Mouse (Mus musculus) lung, embryonic 15.5 days (tissue): ENCODE results near the gene Btf3l4. TPM values are rescaled to one million over a fixed set of nuclear protein-coding genes. Genes with fewer than 3 reads are reported as not detected.

Source experiments
- ATAC-seq: fragments of 200-750 bp; cut with Nextera tagmentation; 2 replicates; pipeline ENCODE4 v1.8.0; 2017; ENCODE audit warnings: moderate number of reproducible peaks, borderline replicate concordance; ENCODE audit not compliant: low FRiP score, low TSS enrichment; ENCODE audit errors: extremely low read depth
- H3K27ac ChIP-seq: fragments of 300-500 bp; sonication (generic); 2 replicates; pipeline ENCODE4 v1.5.1; 2015; ENCODE audit warnings: moderate library complexity, mild to moderate bottlenecking, inconsistent platforms
- H3K27me3 ChIP-seq: fragments of 300-500 bp; sonication (generic); 2 replicates; pipeline ENCODE4 v1.6.1; 2015; ENCODE audit warnings: inconsistent platforms
- H3K36me3 ChIP-seq: fragments of 300-500 bp; sonication (generic); 2 replicates; pipeline ENCODE4 v1.6.1; 2015; ENCODE audit warnings: inconsistent platforms
- H3K4me1 ChIP-seq: fragments of 300-500 bp; sonication (generic); 2 replicates; pipeline ENCODE4 v1.6.1; 2015; ENCODE audit warnings: inconsistent platforms
- H3K4me2 ChIP-seq: fragments of 300-500 bp; sonication (generic); 2 replicates; pipeline ENCODE4 v1.6.1; 2015; ENCODE audit warnings: inconsistent platforms, mild to moderate bottlenecking, moderate library complexity
- H3K4me3 ChIP-seq: fragments of 300-500 bp; sonication (generic); 2 replicates; pipeline ENCODE4 v1.5.1; 2015; ENCODE audit warnings: mild to moderate bottlenecking, inconsistent platforms
- H3K9ac ChIP-seq: fragments of 300-500 bp; sonication (generic); 2 replicates; pipeline ENCODE4 v1.6.1; 2015; ENCODE audit warnings: inconsistent platforms
- H3K9me3 ChIP-seq: fragments of 300-500 bp; sonication (generic); 2 replicates; pipeline ENCODE4 v1.6.1; 2016; ENCODE audit warnings: inconsistent platforms
- WGBS: fragments of 180-500 bp; shearing (Covaris S2); methylation state at CpG from one replicate; pipeline ENCODE4 v1.1.7; 2015; 5-methylcytosine and 5-hydroxymethylcytosine counted together
- polyA plus RNA-seq: library from polyadenylated mRNA; unstranded; fragments of >200 nt; fragmentation: Nextera tagmentation; extraction: Ambion mirVana; gene quantifications from 2 replicates; pipeline ENCODE4 v1.2.1, GENCODE M21; 2015

Gene Btf3l4
- polyA plus RNA-seq, 1 experiment from 2014 or later: 142 TPM

GRCm38 (mm10) chr4:108803535-108803934 is 29.9 kb downstream of the Btf3l4 start:
- Histone ChIP-seq H3K4me2 (no peak overlapping the region), H3K36me3 (no peaks in the 10 kb centered on the region), H3K9me3 (no peaks in the 10 kb centered on the region), H3K27ac (no peak overlapping the region), H3K4me1 (no peaks in the 10 kb centered on the region), H3K4me3 (no peak overlapping the region), H3K27me3 (no peaks in the 10 kb centered on the region), H3K9ac (no peak overlapping the region)
- no peak for ATAC-seq
- WGBS: 81% methylated on average over 2 of the region's 2 CpGs

DNA sequence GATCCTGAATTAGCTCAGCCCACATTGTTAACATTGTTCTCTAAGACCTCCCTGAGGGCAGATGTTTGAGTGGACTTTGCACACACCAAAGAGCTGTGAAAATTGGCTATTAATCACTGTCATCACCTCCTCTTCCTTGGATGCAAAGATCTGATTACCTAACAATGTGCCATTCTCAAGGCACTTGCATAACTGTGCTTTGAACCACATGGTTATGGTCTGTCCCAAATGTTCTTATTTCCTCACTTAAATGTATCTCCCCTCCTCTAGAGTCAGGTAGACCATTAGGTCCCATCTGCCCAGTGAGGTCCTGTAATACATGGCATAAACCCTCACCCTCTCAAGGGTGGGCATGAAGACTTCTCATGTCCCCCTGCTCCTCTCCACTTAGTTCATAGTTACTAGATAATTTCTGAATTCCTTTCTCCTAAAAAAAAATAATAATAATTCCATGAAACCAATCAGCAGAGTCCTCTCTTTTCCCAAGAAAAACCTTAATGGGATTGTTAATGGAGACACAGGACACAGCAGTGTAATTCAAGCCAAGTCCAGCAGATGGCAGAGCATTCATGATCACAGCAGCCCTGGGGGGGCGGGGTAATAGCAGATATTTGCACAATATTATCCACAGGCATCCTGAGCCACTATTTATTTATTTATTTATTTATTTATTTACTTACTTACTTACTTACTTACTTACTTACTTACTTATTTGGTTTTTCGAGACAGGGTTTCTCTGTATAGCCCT is 35.2 kb downstream of the Btf3l4 start:
- Histone ChIP-seq H3K4me3 (no peak overlapping the region), H3K4me2 (no peak overlapping the region), H3K36me3 (no peaks in the 10 kb centered on the region), H3K9ac (no peak overlapping the region), H3K9me3 (no peaks in the 10 kb centered on the region), H3K4me1 (peaks cover 4% of the 10 kb centered on the region; the same call in 1 of the 2 replicates), H3K27ac (no peak overlapping the region), H3K27me3 (no peaks in the 10 kb centered on the region)
- no peak for ATAC-seq
- WGBS: 48% methylated on average over 2 of the region's 2 CpGs

- peaks cover 4% of the 10 kb centered on the region; the same call in 1 of the 2 replicates for H3K4me1 ChIP-seq
- H3K27ac ChIP-seq: no peak overlapping the region
- no peak for ATAC-seq
- H3K4me3 ChIP-seq: no peak overlapping the region
- H3K4me2 ChIP-seq: no peak overlapping the region
- H3K9me3 ChIP-seq: no peaks in the 10 kb centered on the region
- WGBS: 29% methylated on average over 4 of the region's 4 CpGs
- no peaks in the 10 kb centered on the region for H3K27me3 ChIP-seq
- no peaks in the 10 kb centered on the region for H3K36me3 ChIP-seq
- H3K9ac ChIP-seq: no peak overlapping the region
Observed at GRCm38 (mm10) chr4:108796701-108797100, 36.7 kb downstream of the Btf3l4 start.

DNA sequence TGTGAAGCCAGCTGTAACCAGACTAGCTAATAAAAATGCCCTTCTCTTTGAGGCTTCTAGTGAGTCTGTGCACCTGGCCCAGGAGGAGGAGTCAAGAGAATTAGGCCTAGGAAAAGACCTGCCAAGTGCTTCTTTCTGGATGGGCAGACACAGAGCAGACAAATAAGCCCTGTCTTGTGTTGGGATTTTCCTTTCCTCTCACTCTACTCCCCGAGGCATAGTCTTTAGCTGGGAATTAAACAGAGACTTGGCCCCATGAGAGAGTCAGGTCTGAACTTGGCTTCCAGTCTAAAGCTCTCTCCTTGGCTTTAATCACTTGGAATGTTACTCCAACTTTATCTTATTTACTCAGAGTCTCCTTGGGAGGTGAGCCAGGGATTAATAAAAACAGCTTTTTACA is 39.5 kb downstream of the Btf3l4 start:
- Histone ChIP-seq H3K4me3 (no peak overlapping the region), H3K4me2 (no peak overlapping the region), H3K4me1 (peaks cover 4% of the 10 kb centered on the region; the same call in 1 of the 2 replicates), H3K9ac (no peak overlapping the region), H3K9me3 (no peaks in the 10 kb centered on the region), H3K27me3 (no peaks in the 10 kb centered on the region), H3K36me3 (no peaks in the 10 kb centered on the region), H3K27ac (no peak overlapping the region)
- 48% methylated on average over 1 of the region's 1 CpGs for WGBS
- no peak for ATAC-seq

GRCm38 (mm10) chr4:108790507-108790906 is 42.9 kb downstream of the Btf3l4 start:
- H3K9ac ChIP-seq: no peak overlapping the region
- H3K27me3 ChIP-seq: no peaks in the 10 kb centered on the region
- no peak overlapping the region for H3K4me2 ChIP-seq
- no peaks in the 10 kb centered on the region for H3K4me1 ChIP-seq
- 63% methylated on average over 1 of the region's 1 CpGs for WGBS
- ATAC-seq: no peak
- H3K36me3 ChIP-seq: no peaks in the 10 kb centered on the region
- H3K9me3 ChIP-seq: no peaks in the 10 kb centered on the region
- no peak overlapping the region for H3K4me3 ChIP-seq
- H3K27ac ChIP-seq: no peak overlapping the region

DNA sequence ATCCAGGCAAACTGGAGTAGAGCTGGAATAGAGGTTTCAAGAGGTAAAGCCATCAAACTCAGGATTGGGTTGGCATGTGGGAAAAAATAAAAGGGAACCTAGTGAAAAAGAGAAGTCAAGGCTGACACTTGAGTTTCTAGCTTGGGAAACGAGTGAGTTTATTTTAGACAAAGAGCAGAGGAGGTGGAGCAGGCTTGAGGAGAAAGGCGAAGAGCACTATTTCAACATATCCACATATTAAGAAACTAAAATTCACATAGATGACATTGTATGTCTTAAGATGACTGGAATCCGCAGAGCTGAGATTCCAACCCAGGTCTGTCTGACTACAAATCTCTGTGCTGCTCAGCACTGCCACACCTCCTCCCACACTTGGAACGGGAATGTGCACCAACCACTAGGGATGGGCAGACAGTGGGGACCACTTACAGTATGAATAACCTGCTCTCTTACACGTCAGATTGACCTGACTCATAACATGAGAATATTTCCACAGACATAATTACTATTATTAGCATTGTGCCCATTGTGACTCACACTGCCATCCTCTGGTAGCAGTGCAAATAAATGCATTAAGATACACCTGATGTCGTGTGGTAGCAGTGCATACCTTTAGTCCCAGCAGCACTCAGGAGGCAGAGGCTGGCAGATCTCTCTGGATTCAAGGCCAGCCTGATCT is 44.0 kb downstream of the Btf3l4 start:
- Histone ChIP-seq H3K4me1 (no peaks in the 10 kb centered on the region), H3K27ac (no peak overlapping the region), H3K27me3 (no peaks in the 10 kb centered on the region), H3K4me3 (no peak overlapping the region), H3K36me3 (no peaks in the 10 kb centered on the region), H3K9ac (no peak overlapping the region), H3K9me3 (no peaks in the 10 kb centered on the region), H3K4me2 (no peak overlapping the region)
- ATAC-seq: no peak
- 73% methylated on average over 6 of the region's 6 CpGs for WGBS

DNA sequence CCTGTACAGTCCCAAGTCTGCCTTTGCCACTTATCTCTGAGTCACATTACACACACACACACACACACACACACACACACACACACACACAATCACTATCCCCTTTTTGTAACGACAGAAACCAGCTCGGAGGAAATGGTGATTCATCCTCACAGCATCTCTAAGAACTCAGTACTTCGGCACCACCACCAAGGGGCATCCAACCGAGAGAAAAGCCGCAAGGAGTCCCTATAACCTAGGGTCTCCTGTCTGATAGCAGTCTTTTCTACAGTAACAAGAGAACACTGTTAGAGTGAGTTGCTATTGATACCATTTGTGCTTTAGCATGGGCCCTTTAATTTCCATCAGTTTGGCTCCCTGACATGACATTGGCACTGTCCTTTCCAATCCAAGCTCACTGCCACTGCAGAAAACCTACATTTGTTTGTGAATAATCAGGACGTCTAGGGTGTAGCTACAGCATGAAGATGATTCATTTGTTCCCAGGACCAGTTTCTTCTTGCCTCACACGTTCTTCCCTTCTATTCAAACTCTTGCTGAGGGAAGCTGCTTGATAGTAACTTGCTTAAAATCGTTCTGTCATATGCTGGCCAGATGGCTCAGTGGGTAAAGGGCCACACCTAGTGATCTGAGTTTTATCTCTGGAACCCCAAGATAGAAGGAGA is 50.9 kb downstream of the Btf3l4 start:
- WGBS: 36% methylated on average over 8 of the region's 8 CpGs

GRCm38 (mm10) chr4:108781596-108781995 is 51.8 kb downstream of the Btf3l4 start:
- Histone ChIP-seq H3K4me3 (no peak overlapping the region), H3K27ac (no peak overlapping the region), H3K9me3 (no peaks in the 10 kb centered on the region), H3K27me3 (no peaks in the 10 kb centered on the region), H3K36me3 (no peaks in the 10 kb centered on the region), H3K4me1 (no peaks in the 10 kb centered on the region), H3K9ac (no peak overlapping the region), H3K4me2 (peak overlapping the region; percentile 74)
- 31% methylated on average over 3 of the region's 3 CpGs for WGBS
- ATAC-seq: no peak

More for the DNA sequence above, 50.9 kb downstream of the Btf3l4 start:
- Histone ChIP-seq H3K4me3 (no peak overlapping the region), H3K27ac (no peak overlapping the region), H3K4me1 (no peaks in the 10 kb centered on the region), H3K9ac (no peak overlapping the region), H3K36me3 (no peaks in the 10 kb centered on the region), H3K4me2 (no peak overlapping the region), H3K9me3 (no peaks in the 10 kb centered on the region), H3K27me3 (no peaks in the 10 kb centered on the region)
- ATAC-seq: no peak

DNA sequence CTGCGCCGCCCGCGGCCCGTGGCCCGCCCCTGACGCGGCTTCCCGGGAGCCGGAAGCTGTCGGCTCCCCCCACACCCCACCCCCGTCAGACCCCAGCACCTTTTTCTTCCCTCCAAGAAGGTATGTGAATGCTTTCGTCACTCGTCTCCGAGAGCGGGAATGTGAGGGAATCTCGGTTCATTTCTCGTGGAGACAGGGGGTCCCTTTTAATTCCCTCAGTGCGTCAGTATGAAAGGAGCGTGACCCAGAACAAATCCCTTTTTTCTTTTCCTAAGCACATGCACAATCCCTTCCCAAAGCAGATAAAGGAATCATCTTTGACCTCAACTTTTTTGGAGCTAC is 52.6 kb downstream of the Btf3l4 start:
- no peaks in the 10 kb centered on the region for H3K27me3 ChIP-seq
- H3K9me3 ChIP-seq: no peaks in the 10 kb centered on the region
- peak overlapping the region; percentile 96 for H3K4me3 ChIP-seq
- no peak; the same call in 1 of the 2 replicates for ATAC-seq
- H3K4me2 ChIP-seq: peak overlapping the region; percentile 74
- no peaks in the 10 kb centered on the region for H3K36me3 ChIP-seq
- under 1% methylated on average over 19 of the region's 20 CpGs for WGBS
- peak overlapping the region; percentile 99 for H3K27ac ChIP-seq
- no peaks in the 10 kb centered on the region for H3K4me1 ChIP-seq
- peak overlapping the region; percentile 99 for H3K9ac ChIP-seq

GRCm38 (mm10) chr4:108780057-108780863 is 53.2 kb downstream of the Btf3l4 start, which contains the start of gene Zfyve9:
Gene Zfyve9, minus strand, starts transcription at chr4:108780798.
- under 1% methylated on average over 98 of the region's 111 CpGs for WGBS

DNA sequence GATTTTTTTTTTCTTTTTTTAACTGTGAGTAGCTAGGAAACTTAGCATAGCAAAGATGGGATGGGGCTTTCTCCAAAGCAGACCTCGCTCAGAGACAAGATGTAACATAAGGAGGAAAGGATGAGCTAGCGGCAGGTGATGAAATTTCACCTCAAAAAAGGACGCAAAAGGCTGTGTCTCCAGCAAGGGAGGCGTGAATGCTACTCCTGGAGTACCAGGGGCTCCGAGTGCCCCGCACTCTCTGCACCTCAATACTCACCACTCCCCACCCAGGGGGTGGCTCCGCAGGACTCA is 53.7 kb downstream of the Btf3l4 start:
- peak overlapping the region; percentile 99 for H3K9ac ChIP-seq
- H3K36me3 ChIP-seq: no peaks in the 10 kb centered on the region
- H3K4me1 ChIP-seq: no peaks in the 10 kb centered on the region
- ATAC-seq: no peak
- H3K9me3 ChIP-seq: no peaks in the 10 kb centered on the region
- H3K4me3 ChIP-seq: peak overlapping the region; percentile 96
- H3K27ac ChIP-seq: peak overlapping the region; percentile 99
- 0% methylated on average over 7 of the region's 7 CpGs for WGBS
- H3K4me2 ChIP-seq: peak overlapping the region; percentile 74
- H3K27me3 ChIP-seq: no peaks in the 10 kb centered on the region

More at GRCm38 (mm10) chr4:108780057-108780863, 53.2 kb downstream of the Btf3l4 start, which contains the start of gene Zfyve9:
- Histone ChIP-seq H3K4me1 (no peaks in the 10 kb centered on the region), H3K4me3 (peak within 1 kb of the TSS; percentile 96), H3K9me3 (no peaks in the 10 kb centered on the region), H3K4me2 (peak within 1 kb of the TSS; percentile 74), H3K27ac (peak within 1 kb of the TSS; percentile 99), H3K9ac (peak within 1 kb of the TSS; percentile 99), H3K36me3 (no peaks in the 10 kb centered on the region), H3K27me3 (no peaks in the 10 kb centered on the region)
- peak; percentile 94 for ATAC-seq
